Mouse (Mus musculus) midbrain, embryonic 14.5 days (tissue): ENCODE measurements around the gene Golph3l. TPM values are rescaled to one million over a fixed set of nuclear protein-coding genes. Genes with fewer than 3 reads are reported as not detected.

ENCODE experiments used
- polyA plus RNA-seq: library from polyadenylated mRNA; unstranded; fragments of >200 nt; fragmentation: Nextera tagmentation; extraction: Ambion mirVana; gene quantifications from 2 replicates; pipeline ENCODE4 v1.2.1, GENCODE M21; 2014

Gene Golph3l
- polyA plus RNA-seq, 1 experiment from 2014 or later: 36.9 TPM

Other genes with a start within 250 kb of the Golph3l start
- gene Setdb1, start 231.7 kb upstream of the Golph3l start, polyA plus RNA-seq: 36.8 and 53.6 TPM in 2 replicates
- gene 4930558C23Rik, start 186.1 kb upstream of the Golph3l start, polyA plus RNA-seq: not detected in 2 replicates
- gene Arnt, start 154.5 kb upstream of the Golph3l start, polyA plus RNA-seq: 8.1 and 16.0 TPM in 2 replicates
- 2.2 and 7.6 TPM in 2 replicates for gene Ctsk, start 89.7 kb upstream of the Golph3l start, polyA plus RNA-seq
- gene Ctss, start 62.1 kb upstream of the Golph3l start, polyA plus RNA-seq: 8.1 and 17.1 TPM in 2 replicates
- not detected in 2 replicates for gene Hormad1, start 29.3 kb upstream of the Golph3l start, polyA plus RNA-seq
- gene Ensa, start 36.1 kb downstream of the Golph3l start, polyA plus RNA-seq: 97.0 and 103 TPM in 2 replicates
- 44.1 and 65.7 TPM in 2 replicates for gene Mcl1, start 69.9 kb downstream of the Golph3l start, polyA plus RNA-seq
- gene Adamtsl4, start 99.0 kb downstream of the Golph3l start, polyA plus RNA-seq: 0.80 and 1.1 TPM in 2 replicates
- gene Ecm1, start 150.6 kb downstream of the Golph3l start, polyA plus RNA-seq: 6.1 and 10.9 TPM in 2 replicates
- gene Tars2, start 171.3 kb downstream of the Golph3l start, polyA plus RNA-seq: 41.6 and 52.3 TPM in 2 replicates
- gene Rprd2, start 229.9 kb downstream of the Golph3l start, polyA plus RNA-seq: 21.7 and 22.3 TPM in 2 replicates